Mouse (Mus musculus) liver, adult 2 months (tissue): Measurements from ENCODE around the gene Iqck. TPM values are rescaled to one million over a fixed set of nuclear protein-coding genes. Genes with fewer than 3 reads are reported as not detected.

Experiments
- DNase-seq: peaks from one replicate; pipeline ENCODE4 v3.0.0-alpha.2; 2011; ENCODE audit warnings: low read depth, low spot score; ENCODE audit errors: extremely low read depth
- H3K27ac ChIP-seq: fragments of 200-500 bp; replicated peaks from 2 replicates; pipeline ENCODE4 v1.5.1; 2012; ENCODE audit warnings: low read depth, mild to moderate bottlenecking, control low read depth, inconsistent platforms, low read length; ENCODE audit not compliant: insufficient read depth
- H3K27me3 ChIP-seq: fragments of 200-500 bp; 2 replicates; pipeline ENCODE4 v1.6.1; 2012; ENCODE audit warnings: mild to moderate bottlenecking, moderate library complexity, low read length, inconsistent platforms; ENCODE audit not compliant: control insufficient read depth, insufficient read depth
- H3K36me3 ChIP-seq: fragments of 200-500 bp; 2 replicates; pipeline ENCODE4 v1.6.1; 2012; ENCODE audit warnings: low read length, inconsistent platforms; ENCODE audit not compliant: control insufficient read depth, insufficient read depth
- H3K4me1 ChIP-seq: fragments of 200-500 bp; 2 replicates; pipeline ENCODE4 v1.6.1; 2011; ENCODE audit warnings: low read length; ENCODE audit not compliant: control insufficient read depth, insufficient read depth
- H3K4me3 ChIP-seq: fragments of 200-500 bp; 2 replicates; pipeline ENCODE4 v1.5.1; 2011; ENCODE audit warnings: low read depth, mild to moderate bottlenecking, control low read depth, low read length, moderate library complexity; ENCODE audit not compliant: insufficient read depth
- H3K79me2 ChIP-seq: fragments of 200-500 bp; 2 replicates; pipeline ENCODE4 v1.6.1; 2012; ENCODE audit warnings: inconsistent platforms, mild to moderate bottlenecking, low read length, moderate library complexity; ENCODE audit not compliant: control insufficient read depth, insufficient read depth
- H3K9ac ChIP-seq: fragments of 200-500 bp; 2 replicates; pipeline ENCODE4 v1.6.1; 2012; ENCODE audit warnings: low read depth, mild to moderate bottlenecking, control low read depth, inconsistent platforms, low read length
- CTCF ChIP-seq: fragments of 200-500 bp; IDR thresholded peaks from 2 replicates; pipeline ENCODE4 v1.5.1; 2011; ENCODE audit warnings: low read depth, low read length, control low read depth
- POLR2A ChIP-seq: fragments of 200-500 bp; IDR thresholded peaks from 2 replicates; pipeline ENCODE4 v1.6.1; 2011; ENCODE audit warnings: low read length, control low read depth; ENCODE audit not compliant: insufficient read depth; ENCODE audit errors: extremely low read depth
- WGBS: fragments of 180-500 bp; shearing (Covaris S2); methylation state at CpG from one replicate; pipeline ENCODE4 v1.1.7; 2018; 5-methylcytosine and 5-hydroxymethylcytosine counted together
- polyA plus RNA-seq: library from polyadenylated mRNA; depleted of rRNA; stranded (reverse); fragments of >200 nt; gene quantifications from 2 replicates; pipeline ENCODE4 v1.2.3, GENCODE M21; 2012
- total RNA-seq: library from RNA; depleted of rRNA; stranded (reverse); fragments of >200 nt; gene quantifications from 2 replicates; pipeline ENCODE4 v1.2.3, GENCODE M21; 2014

The Iqck gene
- total and polyA plus RNA-seq, 2 experiments, result 0.07 to 0.09 TPM

- WGBS, result 18% methylated on average over 3 of the region's 3 CpGs
- no peak overlapping the region for H3K27ac ChIP-seq
- H3K27me3 ChIP-seq, result no peaks in the 10 kb centered on the region
- peak overlapping the region; percentile 70; the same call in 1 of the 2 replicates for H3K9ac ChIP-seq
- H3K4me1 ChIP-seq, result peaks cover 11% of the 10 kb centered on the region
- DNase-seq, result no peak
- H3K79me2 ChIP-seq, result no peaks in the 10 kb centered on the region
- no peaks in the 10 kb centered on the region; the same call in 1 of the 2 replicates for H3K36me3 ChIP-seq
- TF ChIP-seq POLR2A (no peak), CTCF (no peak)
- H3K4me3 ChIP-seq, result no peak overlapping the region; the same call in 1 of the 2 replicates
Measured at GRCm38 (mm10) chr7:118854606-118855005, 946 bp upstream of the Iqck start.

- peak within 1 kb of the TSS; percentile 70 for H3K9ac ChIP-seq
- no peaks in the 10 kb centered on the region for H3K79me2 ChIP-seq
- peak; percentile 21 for DNase-seq
- peak within 1 kb of the TSS; percentile 76 for H3K4me3 ChIP-seq
- H3K4me1 ChIP-seq, result peaks cover 11% of the 10 kb centered on the region
- no peak for TF ChIP-seq CTCF
- TF ChIP-seq POLR2A, result no peak
- H3K27ac ChIP-seq, result peak within 1 kb of the TSS; percentile 54
- no peaks in the 10 kb centered on the region; the same call in 1 of the 2 replicates for H3K36me3 ChIP-seq
- H3K27me3 ChIP-seq, result no peaks in the 10 kb centered on the region
- under 1% methylated on average over 46 of the region's 46 CpGs for WGBS
Measured at GRCm38 (mm10) chr7:118855877-118856304, 339 bp downstream of the Iqck start, which contains the start of gene Knop1. Gene Knop1 (minus strand): TSS chr7:118856254.

GRCm38 (mm10) chr7:118858640-118859039, 3.1 kb downstream of the Iqck start:
- 68% methylated on average over 1 of the region's 1 CpGs for WGBS
- no peak for DNase-seq
- TF ChIP-seq POLR2A (no peak), CTCF (no peak)
- Histone ChIP-seq H3K4me3 (no peak overlapping the region), H3K27ac (no peak overlapping the region), H3K4me1 (peaks cover 10% of the 10 kb centered on the region), H3K9ac (no peak overlapping the region), H3K27me3 (no peaks in the 10 kb centered on the region), H3K79me2 (no peaks in the 10 kb centered on the region), H3K36me3 (no peaks in the 10 kb centered on the region)

- no peak overlapping the region for H3K4me3 ChIP-seq
- no peaks in the 10 kb centered on the region for H3K27me3 ChIP-seq
- WGBS, result 61% methylated on average over 2 of the region's 2 CpGs
- no peak overlapping the region for H3K27ac ChIP-seq
- no peaks in the 10 kb centered on the region for H3K4me1 ChIP-seq
- no peaks in the 10 kb centered on the region for H3K79me2 ChIP-seq
- TF ChIP-seq CTCF (no peak), POLR2A (no peak)
- no peak overlapping the region for H3K9ac ChIP-seq
- DNase-seq, result no peak
- H3K36me3 ChIP-seq, result no peaks in the 10 kb centered on the region
Measured at GRCm38 (mm10) chr7:118865362-118865761, 9.8 kb downstream of the Iqck start.

GRCm38 (mm10) chr7:118879466-118880029, 24.0 kb downstream of the Iqck start:
- no peak for DNase-seq
- no peaks in the 10 kb centered on the region for H3K4me1 ChIP-seq
- no peak overlapping the region for H3K9ac ChIP-seq
- TF ChIP-seq POLR2A (no peak), CTCF (no peak)
- H3K27me3 ChIP-seq, result no peaks in the 10 kb centered on the region
- H3K27ac ChIP-seq, result no peak overlapping the region
- H3K36me3 ChIP-seq, result no peaks in the 10 kb centered on the region
- no peaks in the 10 kb centered on the region for H3K79me2 ChIP-seq
- H3K4me3 ChIP-seq, result no peak overlapping the region
- 86% methylated on average over 3 of the region's 3 CpGs for WGBS

- no peaks in the 10 kb centered on the region for H3K36me3 ChIP-seq
- no peaks in the 10 kb centered on the region for H3K4me1 ChIP-seq
- H3K79me2 ChIP-seq, result no peaks in the 10 kb centered on the region
- no peak overlapping the region for H3K9ac ChIP-seq
- no peaks in the 10 kb centered on the region for H3K27me3 ChIP-seq
- 59% methylated on average over 4 of the region's 4 CpGs for WGBS
- TF ChIP-seq CTCF, result no peak
- no peak for TF ChIP-seq POLR2A
- no peak for DNase-seq
- H3K27ac ChIP-seq, result no peak overlapping the region
- H3K4me3 ChIP-seq, result no peak overlapping the region
Measured at GRCm38 (mm10) chr7:118883957-118884356, 28.4 kb downstream of the Iqck start.
